Mouse (Mus musculus) hindbrain, embryonic 16.5 days (tissue): ENCODE results near the gene Il20rb. TPM values are rescaled to one million over a fixed set of nuclear protein-coding genes. Genes with fewer than 3 reads are reported as not detected.

Source experiments
- ATAC-seq: fragments of 200-750 bp; cut with Nextera tagmentation; 2 replicates; pipeline ENCODE4 v1.8.0; 2017; ENCODE audit warnings: moderate TSS enrichment, moderate library complexity
- H3K27ac ChIP-seq: fragments of 300-500 bp; sonication (generic); 2 replicates; pipeline ENCODE4 v1.5.1; 2014; ENCODE audit warnings: low read depth, mild to moderate bottlenecking, control low read depth, low read length, moderate library complexity
- H3K27me3 ChIP-seq: fragments of 300-500 bp; sonication (generic); replicated peaks from 2 replicates; pipeline ENCODE4 v1.6.1; 2014; ENCODE audit warnings: low read length; ENCODE audit not compliant: control insufficient read depth, insufficient read depth
- H3K36me3 ChIP-seq: fragments of 300-500 bp; sonication (generic); 2 replicates; pipeline ENCODE4 v1.6.1; 2014; ENCODE audit warnings: mild to moderate bottlenecking, low read length, moderate library complexity, mixed read lengths; ENCODE audit not compliant: control insufficient read depth, insufficient read depth
- H3K4me1 ChIP-seq: fragments of 300-500 bp; sonication (generic); 2 replicates; pipeline ENCODE4 v1.6.1; 2014; ENCODE audit warnings: low read depth, low read length; ENCODE audit not compliant: control insufficient read depth, insufficient read depth
- H3K4me2 ChIP-seq: fragments of 300-500 bp; sonication (generic); 2 replicates; pipeline ENCODE4 v1.6.1; 2014; ENCODE audit warnings: mild to moderate bottlenecking, low read length, control low read depth, moderate library complexity
- H3K4me3 ChIP-seq: fragments of 300-500 bp; sonication (generic); 2 replicates; pipeline ENCODE4 v1.5.1; 2014; ENCODE audit warnings: mild to moderate bottlenecking, low read length, control low read depth, moderate library complexity
- H3K9ac ChIP-seq: fragments of 300-500 bp; sonication (generic); 2 replicates; pipeline ENCODE4 v1.6.1; 2014; ENCODE audit warnings: low read depth, mild to moderate bottlenecking, control low read depth, low read length, moderate library complexity
- H3K9me3 ChIP-seq: fragments of 300-500 bp; sonication (generic); 2 replicates; pipeline ENCODE4 v1.6.1; 2014; ENCODE audit warnings: mild to moderate bottlenecking, low read length, moderate library complexity; ENCODE audit not compliant: control insufficient read depth
- WGBS: fragments of 180-500 bp; shearing (Covaris S2); extraction: QIAGEN DNeasy Blood & Tissue Kit; methylation state at CpG from one replicate; pipeline ENCODE4 v1.1.7; 2014; 5-methylcytosine and 5-hydroxymethylcytosine counted together
- polyA plus RNA-seq: library from polyadenylated mRNA; unstranded; fragments of >200 nt; fragmentation: Nextera tagmentation; extraction: Ambion mirVana; gene quantifications from 2 replicates; pipeline ENCODE4 v1.2.1, GENCODE M21; 2015

The Il20rb gene
- polyA plus RNA-seq, 1 experiment from 2014 or later: 1.1 TPM

DNA sequence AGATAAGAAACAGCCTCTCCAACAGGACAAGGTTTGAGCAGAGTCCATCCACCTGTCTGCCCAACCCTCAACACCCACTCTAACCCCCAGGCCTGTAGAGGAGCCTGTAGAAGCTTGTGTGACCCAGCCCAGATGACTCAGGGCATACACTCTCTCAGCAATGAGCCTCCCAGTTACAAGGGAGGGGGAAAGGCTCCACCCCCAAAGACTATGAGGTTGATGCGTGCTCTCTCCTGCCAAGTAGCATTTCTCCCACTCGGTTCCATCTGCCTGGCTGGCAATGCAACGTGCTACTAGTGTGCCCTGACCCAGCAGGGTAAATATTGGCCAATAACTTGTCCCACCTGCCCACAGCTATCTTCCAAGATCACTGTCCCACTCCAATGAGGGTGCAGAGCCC lies 19.8 kb downstream of the Il20rb start:
- Histone ChIP-seq H3K36me3 (no peaks in the 10 kb centered on the region), H3K9ac (no peak overlapping the region), H3K4me3 (no peak overlapping the region), H3K27ac (no peak overlapping the region), H3K4me1 (peaks cover 3% of the 10 kb centered on the region; the same call in 1 of the 2 replicates), H3K9me3 (no peaks in the 10 kb centered on the region), H3K27me3 (no peaks in the 10 kb centered on the region), H3K4me2 (no peak overlapping the region)
- WGBS: 63% methylated on average over 3 of the region's 3 CpGs
- peak; percentile 50; the same call in 1 of the 2 replicates for ATAC-seq

DNA sequence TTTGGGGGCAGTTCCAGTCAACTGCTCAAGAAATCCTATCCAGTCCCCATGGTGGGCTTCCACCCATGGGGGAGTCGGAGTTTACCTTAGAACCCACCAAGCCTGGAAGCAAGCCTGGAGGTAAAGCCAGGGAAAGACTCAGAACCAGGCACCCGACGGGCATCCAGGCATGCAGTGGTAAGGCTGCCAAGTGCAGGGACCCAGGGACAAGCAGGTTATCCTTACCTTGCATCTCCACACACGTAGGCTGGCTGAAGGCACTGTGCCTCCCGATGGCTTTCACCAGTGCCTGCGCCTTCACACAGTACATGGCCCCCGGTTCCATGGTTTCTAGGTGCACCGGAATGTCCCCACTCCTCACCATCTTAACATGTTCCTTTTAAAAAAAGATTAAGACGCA lies 20.6 kb downstream of the Il20rb start:
- no peaks in the 10 kb centered on the region for H3K9me3 ChIP-seq
- no peaks in the 10 kb centered on the region for H3K36me3 ChIP-seq
- 93% methylated on average over 9 of the region's 9 CpGs for WGBS
- no peak overlapping the region for H3K4me3 ChIP-seq
- no peaks in the 10 kb centered on the region for H3K27me3 ChIP-seq
- no peak for ATAC-seq
- no peak overlapping the region for H3K4me2 ChIP-seq
- H3K27ac ChIP-seq: no peak overlapping the region
- H3K9ac ChIP-seq: no peak overlapping the region
- peaks cover 2% of the 10 kb centered on the region; the same call in 1 of the 2 replicates for H3K4me1 ChIP-seq

DNA sequence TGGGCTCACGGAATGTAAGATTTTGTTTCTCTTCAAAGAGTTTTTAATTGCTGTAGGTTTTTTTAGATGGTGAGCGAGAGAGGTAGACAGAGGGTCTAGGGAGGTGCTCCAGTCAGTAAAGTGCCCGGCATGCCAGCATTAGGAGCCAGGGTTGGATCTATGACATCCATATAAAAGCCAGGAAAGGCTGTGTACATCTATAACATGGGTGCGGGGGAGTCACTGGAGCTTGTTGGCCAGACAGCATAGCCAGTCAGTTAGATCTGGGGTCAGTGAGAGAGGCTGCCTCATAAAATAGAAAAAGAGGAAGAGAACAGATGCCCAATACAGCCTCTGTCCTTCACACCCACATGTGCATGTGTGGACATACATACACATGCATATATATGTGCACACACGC lies 21.2 kb downstream of the Il20rb start:
- H3K4me1 ChIP-seq: no peaks in the 10 kb centered on the region
- H3K4me2 ChIP-seq: no peak overlapping the region
- 98% methylated on average over 5 of the region's 5 CpGs for WGBS
- no peak overlapping the region for H3K9ac ChIP-seq
- ATAC-seq: no peak
- H3K27me3 ChIP-seq: no peaks in the 10 kb centered on the region
- no peak overlapping the region for H3K4me3 ChIP-seq
- H3K9me3 ChIP-seq: no peaks in the 10 kb centered on the region
- H3K27ac ChIP-seq: no peak overlapping the region
- H3K36me3 ChIP-seq: no peaks in the 10 kb centered on the region

DNA sequence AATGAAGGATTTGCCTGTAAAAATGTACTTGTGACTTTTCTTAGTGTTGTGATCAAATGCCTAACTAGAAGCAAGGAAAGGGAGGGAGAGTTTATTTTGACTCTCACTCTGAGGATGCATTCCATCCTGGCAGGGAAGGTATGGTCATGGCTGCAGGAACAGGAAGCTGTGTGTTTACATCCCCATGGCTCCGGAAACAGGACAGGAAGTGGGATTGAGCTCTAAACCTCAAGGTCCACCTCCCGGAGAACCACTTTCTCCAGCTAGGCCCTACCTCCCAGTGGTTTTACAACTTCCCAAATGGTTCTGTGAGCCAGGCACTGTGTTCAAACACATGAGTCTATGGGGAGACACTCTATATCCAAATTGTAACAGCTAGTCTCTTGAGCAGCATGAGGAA lies 22.8 kb downstream of the Il20rb start:
- Histone ChIP-seq H3K9ac (no peak overlapping the region), H3K9me3 (no peaks in the 10 kb centered on the region), H3K36me3 (no peaks in the 10 kb centered on the region), H3K27me3 (no peaks in the 10 kb centered on the region), H3K4me2 (no peak overlapping the region), H3K27ac (no peak overlapping the region), H3K4me1 (no peaks in the 10 kb centered on the region), H3K4me3 (no peak overlapping the region)
- WGBS: 79% methylated on average over 2 of the region's 2 CpGs
- ATAC-seq: no peak

DNA sequence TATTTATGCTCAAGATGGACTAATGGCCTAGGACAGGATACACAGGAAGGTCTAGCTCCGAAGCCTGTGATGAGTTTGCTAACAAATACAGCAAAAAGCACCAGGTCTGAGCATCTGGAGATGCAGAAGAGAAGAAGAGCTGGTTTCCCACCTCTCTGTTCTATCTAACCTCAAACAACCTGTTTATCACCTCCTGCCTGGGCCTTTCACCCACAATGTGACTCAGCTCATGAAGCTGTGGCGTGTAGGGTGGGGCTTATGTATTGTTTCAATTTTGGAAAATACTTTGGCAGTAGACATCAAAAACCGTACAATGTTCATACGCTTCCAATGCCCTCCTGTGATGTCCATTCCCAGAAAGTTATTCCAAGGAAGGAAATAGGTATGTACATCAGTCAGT lies 24.5 kb downstream of the Il20rb start:
- WGBS: 88% methylated on average over 4 of the region's 4 CpGs
- no peaks in the 10 kb centered on the region for H3K27me3 ChIP-seq
- no peaks in the 10 kb centered on the region for H3K4me1 ChIP-seq
- no peaks in the 10 kb centered on the region for H3K36me3 ChIP-seq
- H3K4me2 ChIP-seq: no peak overlapping the region
- H3K9ac ChIP-seq: no peak overlapping the region
- no peak overlapping the region for H3K4me3 ChIP-seq
- H3K27ac ChIP-seq: no peak overlapping the region
- no peaks in the 10 kb centered on the region for H3K9me3 ChIP-seq
- ATAC-seq: no peak

DNA sequence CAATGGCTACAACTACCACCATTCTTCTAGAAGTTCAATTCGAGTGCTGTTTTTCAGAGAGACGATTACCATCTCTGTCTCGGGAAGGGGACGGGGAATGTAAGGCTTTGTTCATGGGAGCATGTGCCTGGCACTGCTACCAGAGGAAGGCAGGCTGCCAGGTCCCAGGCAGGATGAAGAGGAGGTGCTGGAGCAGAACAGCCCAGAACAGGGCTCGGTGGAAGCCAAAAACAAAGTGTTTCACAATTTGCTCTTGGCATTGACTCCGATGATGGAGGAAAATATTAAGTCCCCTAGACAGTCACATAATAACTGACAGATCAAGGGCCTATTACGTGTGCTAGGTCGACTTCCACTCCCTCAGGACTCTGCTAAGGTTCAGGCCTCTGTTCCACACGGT lies 24.9 kb downstream of the Il20rb start:
- H3K4me3 ChIP-seq: no peak overlapping the region
- ATAC-seq: peak; percentile 81; the same call in 1 of the 2 replicates
- H3K36me3 ChIP-seq: no peaks in the 10 kb centered on the region

DNA sequence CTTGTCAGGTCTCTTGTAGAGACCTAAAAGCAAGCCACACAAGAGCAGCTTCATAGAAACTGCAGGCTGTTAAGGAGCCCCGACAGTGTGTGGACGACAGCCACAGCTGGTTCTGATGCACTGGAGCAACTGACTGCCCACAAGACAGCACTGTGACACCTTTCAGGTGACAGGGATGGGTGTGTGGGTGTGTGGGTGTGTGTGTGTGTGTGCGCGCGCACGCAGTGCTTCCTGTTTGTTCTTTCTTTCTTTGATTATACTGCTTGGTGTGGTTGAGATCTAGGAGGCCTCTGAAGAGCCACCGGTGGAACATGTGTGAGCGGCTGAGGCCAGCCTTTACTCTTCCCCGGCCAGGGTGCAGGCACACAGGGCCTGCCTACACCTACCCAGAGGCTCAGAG lies 26.4 kb downstream of the Il20rb start:
- no peaks in the 10 kb centered on the region for H3K9me3 ChIP-seq
- no peaks in the 10 kb centered on the region for H3K4me1 ChIP-seq
- no peaks in the 10 kb centered on the region for H3K27me3 ChIP-seq
- no peak for ATAC-seq
- 96% methylated on average over 9 of the region's 9 CpGs for WGBS
- no peaks in the 10 kb centered on the region for H3K36me3 ChIP-seq
- H3K4me3 ChIP-seq: no peak overlapping the region
- H3K27ac ChIP-seq: no peak overlapping the region
- H3K9ac ChIP-seq: no peak overlapping the region
- H3K4me2 ChIP-seq: no peak overlapping the region

More for the DNA sequence above, 24.9 kb downstream of the Il20rb start:
- no peak overlapping the region for H3K9ac ChIP-seq
- no peak overlapping the region for H3K27ac ChIP-seq
- H3K4me1 ChIP-seq: no peaks in the 10 kb centered on the region
- WGBS: 62% methylated on average over 9 of the region's 9 CpGs
- no peak overlapping the region for H3K4me2 ChIP-seq
- no peaks in the 10 kb centered on the region for H3K27me3 ChIP-seq
- no peaks in the 10 kb centered on the region for H3K9me3 ChIP-seq

DNA sequence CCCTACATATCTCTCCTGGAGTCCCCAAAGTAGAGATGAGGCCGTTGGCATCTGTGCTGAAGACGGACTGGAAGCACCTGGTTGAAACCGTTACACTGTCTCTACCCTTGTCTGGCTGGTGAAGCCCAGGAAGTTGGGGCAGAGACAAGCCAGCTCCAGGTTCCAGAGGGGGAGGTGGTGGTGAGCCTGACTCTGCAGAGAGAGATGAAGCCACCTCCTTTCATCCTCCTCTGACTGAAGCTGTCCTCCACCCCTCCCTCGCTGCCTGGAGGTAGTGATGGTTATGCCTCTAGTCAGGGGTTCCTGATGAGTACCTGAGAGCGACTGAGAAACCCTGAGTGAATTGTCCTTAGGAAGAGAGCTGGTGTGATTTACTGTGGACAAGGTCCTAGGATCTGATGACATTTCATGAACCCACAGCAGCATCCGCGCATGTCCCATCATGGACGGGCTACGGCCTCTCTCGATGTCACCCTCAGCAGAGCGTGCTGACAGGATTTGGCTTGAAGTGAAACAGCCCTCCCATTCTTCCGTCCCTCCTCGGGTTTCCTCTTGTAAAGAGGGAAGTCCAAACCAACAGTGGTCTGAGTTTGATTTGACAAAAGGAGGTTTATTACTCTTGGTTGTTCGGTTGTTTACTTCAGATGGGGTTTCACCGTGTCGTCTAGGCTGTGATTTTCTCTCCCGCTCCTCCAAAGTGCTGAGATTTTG lies 28.5 kb downstream of the Il20rb start:
- ATAC-seq: no peak
- H3K4me3 ChIP-seq: no peak overlapping the region
- 89% methylated on average over 17 of the region's 17 CpGs for WGBS
- no peaks in the 10 kb centered on the region for H3K36me3 ChIP-seq
- no peak overlapping the region for H3K27ac ChIP-seq
- H3K4me1 ChIP-seq: peaks cover 4% of the 10 kb centered on the region; the same call in 1 of the 2 replicates
- no peak overlapping the region for H3K4me2 ChIP-seq
- no peak overlapping the region for H3K9ac ChIP-seq
- H3K27me3 ChIP-seq: no peaks in the 10 kb centered on the region
- H3K9me3 ChIP-seq: no peaks in the 10 kb centered on the region

DNA sequence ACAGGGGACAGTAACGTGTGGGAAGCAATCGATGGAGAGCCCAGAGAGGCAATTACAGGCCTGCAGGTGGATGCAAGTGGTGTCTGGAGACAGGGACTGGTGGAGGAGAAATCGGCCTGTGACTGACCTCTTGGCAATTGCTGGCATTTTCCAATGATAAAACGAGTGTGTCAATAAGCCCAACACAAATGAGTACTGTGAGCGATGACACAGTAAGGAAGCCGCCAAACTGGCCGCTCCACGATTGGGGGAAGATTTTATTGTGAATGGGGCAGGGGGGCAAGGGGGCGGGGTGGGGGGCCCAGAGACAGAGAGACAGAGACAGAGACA lies 32.0 kb downstream of the Il20rb start:
- no peaks in the 10 kb centered on the region for H3K9me3 ChIP-seq
- H3K4me2 ChIP-seq: peak overlapping the region; percentile 54
- 0 out of 2 replicates have a peak, but pooled peaks have one; percentile 8 for ATAC-seq
- no peak overlapping the region for H3K27ac ChIP-seq
- H3K9ac ChIP-seq: peak overlapping the region; percentile 15; the same call in 1 of the 2 replicates
- no peaks in the 10 kb centered on the region for H3K36me3 ChIP-seq
- peak overlapping the region; percentile 27 for H3K4me3 ChIP-seq
- 19% methylated on average over 9 of the region's 9 CpGs for WGBS
- H3K27me3 ChIP-seq: no peaks in the 10 kb centered on the region
- H3K4me1 ChIP-seq: peaks cover 4% of the 10 kb centered on the region; the same call in 1 of the 2 replicates
